Mouse (Mus musculus): Measurements from ENCODE around the gene Snx21. TPM values are rescaled to one million over a fixed set of nuclear protein-coding genes. Genes with fewer than 3 reads are reported as not detected.
"Not testable (repeated sequence)": the region's sequence is repeated elsewhere in the genome, so short reads cannot be mapped to it uniquely, and the experiment has no call there.

Gene Snx21
- polyA plus RNA-seq, 1 experiment from 2014 or later: 13.9 TPM

DNA sequence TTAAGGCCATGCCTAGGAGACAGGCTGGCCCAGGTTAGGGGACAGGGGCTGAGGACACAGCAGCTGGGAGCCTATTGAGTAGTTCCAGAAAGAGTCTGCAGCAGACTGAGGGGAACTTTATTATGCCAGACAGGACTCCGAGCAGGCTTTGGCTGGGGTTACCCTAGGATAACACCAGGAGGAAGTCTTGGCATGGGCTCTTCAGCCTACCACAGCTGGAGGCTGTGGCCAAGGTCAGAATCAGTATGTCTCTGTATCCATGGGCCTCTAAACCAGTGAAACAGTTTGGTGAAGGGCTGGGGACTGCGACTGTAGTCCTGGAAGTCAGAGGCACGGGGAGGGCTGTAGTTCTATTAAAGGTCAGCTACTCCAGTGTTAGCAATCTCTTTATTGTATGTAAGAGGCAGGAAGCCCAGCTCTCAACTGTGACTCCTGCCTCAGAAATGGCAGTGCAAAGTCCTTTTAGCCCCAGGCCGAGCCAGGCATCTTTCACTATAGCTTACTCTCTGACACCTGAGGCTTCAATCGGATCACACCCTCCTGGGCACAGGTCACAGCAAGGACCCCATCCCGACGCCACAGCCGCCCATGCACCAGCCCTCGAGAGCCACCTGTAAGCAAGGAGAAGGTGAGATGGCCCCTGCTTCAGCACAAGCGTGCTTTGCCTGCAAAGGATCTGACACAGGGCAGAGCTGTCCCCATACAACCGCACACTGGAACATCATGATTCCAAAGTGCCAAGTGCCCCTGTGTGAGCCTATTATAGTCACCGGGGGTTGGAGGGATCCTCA, 7.0 kb downstream of the Snx21 start:
- Histone ChIP-seq H3K36me3 (ENCODE audit: control insufficient read depth, insufficient read depth, low read length) (peaks cover 17% of the 10 kb centered on the region), H3K27ac (replicated peaks) (no peak overlapping the region), H3K4me1 (replicated peaks; ENCODE audit: control insufficient read depth, insufficient read depth) (no peaks in the 10 kb centered on the region), H3K27me3 (ENCODE audit: control insufficient read depth, insufficient read depth, low read length) (no peaks in the 10 kb centered on the region), H3K4me2 (replicated peaks; ENCODE audit: low read depth) (no peak overlapping the region), H3K9ac (ENCODE audit: low read length) (no peak overlapping the region), H3K9me3 (ENCODE audit: control insufficient read depth, low read length) (no peaks in the 10 kb centered on the region), H3K4me3 (ENCODE audit: low read depth, low read length) (no peak overlapping the region)
- no peak for DNase-seq (ENCODE audit: low spot score)
- no peak for TF ChIP-seq EP300 (optimal IDR thresholded peaks at IDR 0.05)
- TF ChIP-seq CTCF (IDR thresholded peaks at IDR 0.05; ENCODE audit: low read depth): no peak
- 86% methylated on average over 12 of the region's 12 CpGs for WGBS
- no peak for ATAC-seq (ENCODE audit: low FRiP score, low TSS enrichment)

GRCm38 (mm10) chr2:164793236-164793635, 7.6 kb downstream of the Snx21 start:
- ATAC-seq (ENCODE audit: low FRiP score, low TSS enrichment) (no peak; the same call in 1 of the 2 replicates), DNase-seq (ENCODE audit: low spot score) (peak; percentile 67)
- Histone ChIP-seq H3K27me3 (ENCODE audit: control insufficient read depth, insufficient read depth, low read length) (no peaks in the 10 kb centered on the region), H3K36me3 (ENCODE audit: control insufficient read depth, insufficient read depth, low read length) (peaks cover 21% of the 10 kb centered on the region), H3K9me3 (ENCODE audit: control insufficient read depth, low read length) (no peaks in the 10 kb centered on the region), H3K4me3 (ENCODE audit: low read depth, low read length) (no peak overlapping the region), H3K27ac (replicated peaks) (no peak overlapping the region), H3K4me2 (replicated peaks; ENCODE audit: low read depth) (no peak overlapping the region), H3K9ac (ENCODE audit: low read length) (no peak overlapping the region), H3K4me1 (replicated peaks; ENCODE audit: control insufficient read depth, insufficient read depth) (no peaks in the 10 kb centered on the region)
- TF ChIP-seq EP300 (optimal IDR thresholded peaks at IDR 0.05) (no peak), CTCF (IDR thresholded peaks at IDR 0.05; ENCODE audit: low read depth) (peak; percentile 82)
- 80% methylated on average over 3 of the region's 3 CpGs for WGBS

DNA sequence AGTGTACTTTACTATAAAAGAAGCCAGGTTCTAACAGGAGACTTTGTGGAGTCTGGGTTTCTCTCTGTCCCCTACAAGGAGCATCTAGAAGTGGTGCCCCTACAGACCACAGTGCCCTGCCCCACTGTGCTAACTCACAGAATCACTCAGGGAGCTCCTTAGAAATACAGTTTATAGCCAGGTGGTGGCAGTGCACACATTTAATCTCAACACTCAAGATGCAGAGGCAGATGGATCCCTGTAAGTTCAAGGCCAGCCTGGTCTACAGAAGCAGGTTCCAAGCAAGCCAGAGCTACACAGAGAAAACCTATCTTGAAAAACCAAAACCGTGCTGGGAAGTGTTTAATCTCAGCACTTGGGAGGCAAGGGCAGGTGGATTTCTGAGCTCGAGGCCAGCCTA, 8.1 kb downstream of the Snx21 start:
- WGBS: 82% methylated on average over 2 of the region's 2 CpGs

GRCm38 (mm10) chr2:164794293-164794692, 8.7 kb downstream of the Snx21 start:
- no peak overlapping the region for H3K27ac ChIP-seq (replicated peaks)
- peaks cover 21% of the 10 kb centered on the region for H3K36me3 ChIP-seq (ENCODE audit: control insufficient read depth, insufficient read depth, low read length)
- H3K9me3 ChIP-seq (ENCODE audit: control insufficient read depth, low read length): no peaks in the 10 kb centered on the region
- WGBS: 25% methylated on average over 5 of the region's 5 CpGs
- H3K4me1 ChIP-seq (replicated peaks; ENCODE audit: control insufficient read depth, insufficient read depth): no peaks in the 10 kb centered on the region
- ATAC-seq (ENCODE audit: low FRiP score, low TSS enrichment) (peak; percentile 45), DNase-seq (ENCODE audit: low spot score) (peak; percentile 86)
- TF ChIP-seq CTCF (IDR thresholded peaks at IDR 0.05; ENCODE audit: low read depth) (peak; percentile 91), EP300 (optimal IDR thresholded peaks at IDR 0.05) (no peak)
- no peak overlapping the region for H3K4me2 ChIP-seq (replicated peaks; ENCODE audit: low read depth)
- no peak overlapping the region for H3K4me3 ChIP-seq (ENCODE audit: low read depth, low read length)
- H3K9ac ChIP-seq (ENCODE audit: low read length): no peak overlapping the region
- H3K27me3 ChIP-seq (ENCODE audit: control insufficient read depth, insufficient read depth, low read length): no peaks in the 10 kb centered on the region

More for the DNA sequence above, 8.1 kb downstream of the Snx21 start:
- H3K4me1 ChIP-seq (replicated peaks; ENCODE audit: control insufficient read depth, insufficient read depth): no peaks in the 10 kb centered on the region
- ATAC-seq (ENCODE audit: low FRiP score, low TSS enrichment) (0 out of 2 replicates have a peak, but pooled peaks have one; percentile 24), DNase-seq (ENCODE audit: low spot score) (no peak)
- H3K9ac ChIP-seq (ENCODE audit: low read length): no peak overlapping the region
- no peaks in the 10 kb centered on the region for H3K27me3 ChIP-seq (ENCODE audit: control insufficient read depth, insufficient read depth, low read length)
- H3K4me3 ChIP-seq (ENCODE audit: low read depth, low read length): no peak overlapping the region
- H3K9me3 ChIP-seq (ENCODE audit: control insufficient read depth, low read length): no peaks in the 10 kb centered on the region
- H3K36me3 ChIP-seq (ENCODE audit: control insufficient read depth, insufficient read depth, low read length): peaks cover 21% of the 10 kb centered on the region
- H3K4me2 ChIP-seq (replicated peaks; ENCODE audit: low read depth): no peak overlapping the region
- TF ChIP-seq EP300 (optimal IDR thresholded peaks at IDR 0.05) (no peak), CTCF (IDR thresholded peaks at IDR 0.05; ENCODE audit: low read depth) (peak; percentile 41)
- no peak overlapping the region for H3K27ac ChIP-seq (replicated peaks)

GRCm38 (mm10) chr2:164795868-164796267, 10.2 kb downstream of the Snx21 start:
- Histone ChIP-seq H3K27ac (replicated peaks) (no peak overlapping the region), H3K27me3 (ENCODE audit: control insufficient read depth, insufficient read depth, low read length) (no peaks in the 10 kb centered on the region), H3K4me2 (replicated peaks; ENCODE audit: low read depth) (no peak overlapping the region), H3K9ac (ENCODE audit: low read length) (no peak overlapping the region), H3K4me1 (replicated peaks; ENCODE audit: control insufficient read depth, insufficient read depth) (no peaks in the 10 kb centered on the region), H3K4me3 (ENCODE audit: low read depth, low read length) (no peak overlapping the region), H3K9me3 (ENCODE audit: control insufficient read depth, low read length) (no peaks in the 10 kb centered on the region), H3K36me3 (ENCODE audit: control insufficient read depth, insufficient read depth, low read length) (peaks cover 21% of the 10 kb centered on the region)
- ATAC-seq (ENCODE audit: low FRiP score, low TSS enrichment): no peak
- TF ChIP-seq EP300 (optimal IDR thresholded peaks at IDR 0.05) (no peak), CTCF (IDR thresholded peaks at IDR 0.05; ENCODE audit: low read depth) (no peak)
- DNase-seq (ENCODE audit: low spot score): no peak
- 79% methylated on average over 4 of the region's 4 CpGs for WGBS

GRCm38 (mm10) chr2:164798554-164798953, 12.9 kb downstream of the Snx21 start:
- ATAC-seq (ENCODE audit: low FRiP score, low TSS enrichment); DNase-seq (ENCODE audit: low spot score); H3K4me1 ChIP-seq (replicated peaks; ENCODE audit: control insufficient read depth, insufficient read depth); H3K36me3 ChIP-seq (ENCODE audit: control insufficient read depth, insufficient read depth, low read length); H3K4me2 ChIP-seq (replicated peaks; ENCODE audit: low read depth); H3K27me3 ChIP-seq (ENCODE audit: control insufficient read depth, insufficient read depth, low read length); H3K9me3 ChIP-seq (ENCODE audit: control insufficient read depth, low read length); H3K4me3 ChIP-seq (ENCODE audit: low read depth, low read length); H3K9ac ChIP-seq (ENCODE audit: low read length); H3K27ac ChIP-seq (replicated peaks): not testable (repeated sequence)
- peak; percentile 61 for TF ChIP-seq CTCF (IDR thresholded peaks at IDR 0.05; ENCODE audit: low read depth)
- WGBS: 78% methylated on average over 6 of the region's 6 CpGs
